Mouse (Mus musculus) spleen, postnatal 36 days (tissue): ENCODE data around the gene Peg3.

Experiments used
- DNase-seq, 2 experiments: peaks; one replicate each; pipeline ENCODE4 v3.0.0; 2022; ENCODE audit warnings: low spot score in 2 of 2, mixed read lengths in 1 of 2

Peg3 gene

DNA sequence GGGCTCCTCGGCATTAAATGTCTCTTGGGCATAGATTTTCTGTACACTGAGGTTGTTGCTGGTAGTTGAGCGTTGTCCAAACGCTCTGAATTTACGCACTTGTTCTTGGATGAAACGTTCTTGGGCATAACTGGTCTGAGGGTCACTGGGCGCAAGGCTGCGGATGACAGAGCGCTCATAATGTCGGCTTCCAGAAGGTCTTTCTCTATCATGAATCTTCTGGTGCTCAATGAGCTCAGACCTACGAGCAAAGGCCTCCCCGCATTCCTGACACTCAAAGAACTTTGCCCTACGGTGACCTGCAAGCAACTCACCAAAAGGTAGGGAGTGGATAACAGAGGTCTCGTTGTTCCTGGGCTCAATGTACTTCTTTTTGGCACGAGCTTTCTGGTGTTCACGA, 20.8 kb downstream of the Peg3 start:
- DNase-seq, result no peak

DNA sequence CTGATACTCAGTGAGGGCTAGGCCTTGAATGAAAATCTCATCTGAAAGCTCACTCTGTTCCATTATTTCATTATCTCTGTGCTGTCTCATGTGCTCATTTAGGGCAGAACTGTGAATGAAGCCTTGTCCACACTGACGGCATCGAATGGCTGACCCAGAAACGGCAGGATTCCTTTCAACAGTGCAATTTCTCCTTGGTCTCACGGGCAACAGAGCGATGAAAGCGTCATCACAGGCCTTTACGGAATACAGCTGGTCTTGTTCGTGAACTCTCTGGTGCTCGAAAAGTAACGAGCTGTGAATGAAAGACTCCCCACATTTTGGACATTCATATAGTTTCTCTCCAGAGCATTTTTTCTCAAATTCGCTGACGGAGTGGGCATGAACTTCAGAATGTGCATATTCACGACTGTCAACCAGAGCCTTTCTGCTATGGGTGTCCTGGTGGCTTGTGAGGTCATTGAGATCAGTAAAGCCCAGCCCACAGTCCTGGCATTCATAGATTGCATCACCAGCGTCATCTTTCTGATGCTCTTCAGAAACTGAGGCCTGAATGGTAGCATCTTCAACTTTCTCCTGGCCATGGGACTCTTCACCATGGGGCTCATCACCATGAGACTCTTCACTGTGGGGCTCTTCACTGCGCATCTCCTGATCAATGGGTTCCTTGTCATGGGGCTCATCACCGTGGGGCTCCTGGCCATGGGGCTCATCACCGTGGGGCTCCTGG, 21.6 kb downstream of the Peg3 start:
- DNase-seq, result no peak

GRCm38 (mm10) chr7:6707416-6708015, 22.7 kb downstream of the Peg3 start:
- DNase-seq, result no peak

DNA sequence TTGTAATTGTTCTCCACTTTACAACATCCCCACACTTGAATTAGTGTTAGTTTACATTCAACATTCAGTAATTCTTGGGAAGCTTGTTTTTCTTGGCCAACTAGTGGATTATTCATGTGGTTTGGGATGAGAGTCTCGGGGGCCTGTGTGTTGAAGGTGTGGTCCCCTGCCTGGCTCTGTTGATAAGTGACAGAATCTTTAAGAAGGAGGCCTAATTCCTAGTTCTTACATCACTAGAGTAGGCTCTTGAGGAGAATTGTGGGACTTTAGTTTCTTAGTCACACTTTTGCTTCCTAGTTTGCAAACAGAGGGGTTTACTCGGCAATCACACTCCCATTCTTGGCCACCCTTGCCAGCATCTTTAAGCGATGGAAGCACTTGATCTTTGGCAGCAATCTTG, 31.0 kb downstream of the Peg3 start:
- DNase-seq, result no peak

DNA sequence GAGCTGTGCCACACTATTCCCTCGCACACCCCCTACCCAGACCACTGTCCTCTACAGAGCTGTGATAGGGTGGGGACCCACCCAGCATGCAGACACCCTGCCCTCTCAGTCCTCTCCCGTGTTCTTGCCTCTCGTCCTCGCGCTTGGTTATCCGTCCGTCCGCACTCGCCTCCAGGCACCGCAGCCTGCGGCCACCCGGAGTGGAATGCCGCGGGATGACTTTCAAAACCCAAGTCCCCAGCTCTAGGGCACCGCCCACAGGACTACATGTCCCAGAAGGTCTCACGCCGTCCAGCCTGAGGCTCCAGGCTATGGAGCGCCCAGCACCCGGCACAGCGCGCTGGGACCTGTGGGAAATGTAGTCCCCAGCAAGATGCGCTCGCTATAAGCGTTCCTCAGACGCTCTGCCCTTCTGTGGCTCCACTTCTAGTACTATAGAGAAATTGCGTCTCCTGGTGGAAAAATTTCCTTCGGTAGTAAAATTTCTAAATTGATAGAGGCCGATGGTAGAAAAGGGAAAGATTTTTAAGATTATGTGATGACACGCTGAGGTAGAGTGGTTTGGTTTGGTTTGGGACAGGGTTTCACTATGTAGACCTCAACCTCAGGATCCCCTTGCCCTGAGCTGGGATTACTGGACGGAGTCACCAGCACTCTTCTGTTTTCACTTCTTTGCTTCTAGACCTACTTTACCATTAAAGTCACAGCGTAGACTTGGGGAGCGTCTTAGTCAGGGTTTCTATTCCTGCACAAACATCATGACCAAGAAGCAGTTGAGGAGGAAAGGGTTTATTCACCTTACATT, 33.8 kb downstream of the Peg3 start, which contains the start of gene Zim1:
TSS of gene Zim1 (minus strand) at position 210 of the 805 bp plus-strand sequence.
- no peak for DNase-seq

- DNase-seq, result no peak
Observed at GRCm38 (mm10) chr7:6685511-6685910, 44.7 kb downstream of the Peg3 start.

DNA sequence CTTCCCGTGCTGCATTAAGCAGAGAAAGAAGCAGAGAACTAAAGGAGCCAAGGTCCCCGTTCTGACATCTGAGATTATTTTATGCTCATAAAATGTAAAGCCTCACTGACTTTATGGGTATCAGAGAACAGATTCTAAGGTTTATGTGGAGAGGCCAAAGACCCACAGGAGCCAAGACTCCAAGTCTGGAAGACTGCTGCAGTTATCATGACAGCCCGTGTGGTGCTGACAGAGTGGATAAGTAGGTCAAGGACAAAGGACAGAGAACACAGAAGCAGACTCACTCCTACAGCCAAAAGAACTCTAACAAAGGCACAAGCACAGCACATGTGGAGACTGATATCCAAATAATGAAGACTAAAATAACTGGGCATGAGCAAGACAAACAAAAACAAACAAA, 63.5 kb downstream of the Peg3 start:
- DNase-seq, result no peak

DNA sequence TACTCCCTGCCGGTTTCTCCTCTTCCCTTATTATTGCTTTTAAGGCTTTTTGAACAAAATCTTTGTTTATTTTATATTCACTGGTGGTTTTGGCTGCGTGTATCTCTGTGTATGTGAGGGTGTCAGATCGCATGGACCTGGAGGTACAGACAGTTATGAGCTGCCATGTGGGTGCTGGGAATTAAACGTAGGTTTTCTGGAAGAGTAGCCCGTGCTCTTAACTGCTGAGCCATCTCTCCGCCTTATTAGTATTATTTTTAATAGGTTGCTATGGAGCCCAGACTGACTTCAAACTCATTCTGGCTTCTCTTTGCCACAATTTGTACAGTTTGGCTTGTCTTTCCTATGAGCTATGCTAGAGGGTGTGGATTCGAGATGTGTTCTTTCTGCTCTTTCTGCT, 66.8 kb downstream of the Peg3 start:
- no peak for DNase-seq

- DNase-seq, result no peak
Observed at GRCm38 (mm10) chr7:6659605-6660004, 70.6 kb downstream of the Peg3 start.

DNA sequence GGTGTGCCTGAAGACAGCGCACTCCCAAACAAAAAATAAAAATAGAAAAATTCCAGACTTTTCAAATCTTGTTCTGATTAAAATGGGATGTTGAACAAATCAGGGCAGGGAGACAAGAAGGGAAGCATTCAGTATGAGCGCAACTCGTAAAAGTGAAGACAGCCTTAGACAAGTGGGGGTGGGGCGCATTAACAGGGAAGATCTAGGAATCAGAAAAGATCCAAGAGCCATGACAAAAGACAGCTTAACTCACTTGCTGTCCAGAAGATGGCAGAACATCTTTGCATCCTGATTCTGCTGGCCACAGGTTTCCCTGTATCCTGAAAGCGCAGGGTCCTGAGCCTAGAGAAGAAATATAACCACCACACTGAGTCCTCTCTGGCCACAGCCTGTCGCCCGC, 71.6 kb downstream of the Peg3 start:
- DNase-seq, result no peak
